Mouse (Mus musculus) lung, postnatal 25 days (tissue): ENCODE results near the gene Olfr1044.

ENCODE experiments used
- DNase-seq: peaks from one replicate; pipeline ENCODE4 v3.0.0; 2022; ENCODE audit warnings: low spot score

Olfr1044 gene

DNA sequence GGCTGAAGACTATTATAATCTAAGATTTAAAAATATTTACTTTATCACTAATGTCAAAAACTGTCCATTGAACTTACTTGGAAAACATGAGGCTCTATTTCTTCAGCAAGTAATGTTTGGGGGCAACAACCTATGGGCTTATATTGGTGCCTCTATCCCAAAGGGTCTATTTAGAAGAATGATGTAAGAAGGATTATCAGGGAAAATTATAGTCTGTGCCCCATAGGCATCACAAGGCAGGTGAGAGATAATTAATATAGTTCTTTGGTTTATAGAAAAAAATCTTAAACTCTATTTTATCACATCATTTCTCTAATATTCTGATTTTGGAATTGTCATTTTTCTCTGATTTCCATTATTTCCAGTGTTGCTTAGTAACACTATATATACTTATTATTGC lies at the start of gene Olfr1044:
Gene Olfr1044 (minus strand): TSS at position 101 of the 400 bp plus-strand sequence.
- no peak for DNase-seq

DNA sequence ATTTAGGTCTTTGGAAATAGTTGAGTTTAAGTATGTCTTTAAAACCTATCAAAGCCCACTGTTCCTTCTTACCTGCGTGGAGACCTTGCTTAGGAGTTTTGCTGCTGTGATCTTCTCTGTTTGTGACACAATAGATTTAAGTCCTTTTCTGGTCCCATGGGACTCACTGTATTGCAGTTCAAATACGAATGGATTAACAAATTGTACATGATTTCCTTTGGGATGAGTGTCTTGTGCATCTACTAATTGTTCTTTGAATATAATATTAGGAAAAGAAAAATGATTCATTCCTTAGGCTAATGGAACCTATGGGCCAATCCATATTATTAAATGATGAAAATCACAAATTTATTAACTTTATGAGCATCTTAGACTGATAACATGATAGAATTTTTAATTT lies 41.6 kb upstream of the Olfr1044 start, which contains the start of gene Olfr1046:
Gene Olfr1046 (minus strand): TSS at position 101 of the 400 bp plus-strand sequence.
- DNase-seq: no peak

DNA sequence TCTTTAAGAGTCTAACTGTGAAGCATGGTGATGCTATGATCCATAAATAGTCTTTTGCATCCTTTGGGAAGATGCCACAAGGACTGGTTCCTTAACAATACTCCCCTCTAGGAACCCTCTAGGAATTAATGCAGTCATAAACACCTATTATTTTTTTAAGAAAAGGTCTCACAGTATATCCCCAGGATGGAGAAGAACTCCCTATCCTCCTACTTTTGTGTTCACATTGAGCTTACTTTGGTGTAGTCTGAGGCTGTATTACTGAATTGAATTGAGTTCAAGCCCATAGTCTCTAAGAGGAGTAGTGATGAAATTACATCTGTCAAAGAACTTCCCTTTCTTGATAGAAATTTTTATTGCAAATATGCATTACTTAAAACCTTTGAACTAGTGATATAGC lies 25.3 kb upstream of the Olfr1044 start, which contains the start of gene Olfr1045:
Gene Olfr1045 (minus strand): TSS at position 101 of the 400 bp plus-strand sequence.
- DNase-seq: no peak

DNA sequence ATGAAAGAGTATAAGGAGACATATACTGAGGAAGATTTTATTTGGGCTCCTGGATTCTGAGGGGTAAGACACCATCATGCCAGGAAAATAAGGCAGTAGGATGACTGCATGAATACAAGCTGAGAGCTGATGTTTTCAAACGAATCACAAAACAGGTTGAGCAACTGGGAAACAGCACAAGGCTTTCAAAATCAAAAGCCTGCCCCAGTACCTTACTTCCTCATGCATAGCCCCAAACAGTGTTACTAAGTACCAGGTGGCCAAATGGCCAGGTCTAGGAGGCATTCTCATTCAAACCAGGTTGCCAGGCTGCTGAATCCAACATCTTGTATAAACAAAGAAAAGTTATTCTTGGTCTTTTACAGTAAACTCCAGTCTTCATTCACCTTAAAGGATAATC lies 18.2 kb upstream of the Olfr1044 start:
- no peak for DNase-seq

DNA sequence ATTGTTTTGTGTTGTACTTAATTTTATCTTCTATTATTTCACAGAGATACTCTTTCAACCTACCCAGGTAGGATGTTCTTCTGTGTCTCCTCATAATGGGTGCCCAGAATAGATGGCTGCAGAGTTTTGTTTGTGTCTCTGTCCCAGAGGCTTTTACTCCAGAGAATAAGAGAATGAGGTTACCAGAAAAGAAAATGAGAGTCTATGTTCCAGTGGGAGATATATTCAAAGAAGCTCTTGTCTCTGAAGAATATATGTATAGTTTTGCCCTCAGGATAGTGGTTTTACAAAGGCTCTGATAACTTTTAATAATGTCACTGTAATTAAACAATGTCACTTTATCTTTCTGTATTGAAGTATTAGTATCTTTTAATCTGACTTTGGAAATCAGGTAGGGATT lies 8.0 kb upstream of the Olfr1044 start, which contains the start of gene Olfr52:
Gene Olfr52 (minus strand): TSS at position 101 of the 400 bp plus-strand sequence.
- DNase-seq: no peak

DNA sequence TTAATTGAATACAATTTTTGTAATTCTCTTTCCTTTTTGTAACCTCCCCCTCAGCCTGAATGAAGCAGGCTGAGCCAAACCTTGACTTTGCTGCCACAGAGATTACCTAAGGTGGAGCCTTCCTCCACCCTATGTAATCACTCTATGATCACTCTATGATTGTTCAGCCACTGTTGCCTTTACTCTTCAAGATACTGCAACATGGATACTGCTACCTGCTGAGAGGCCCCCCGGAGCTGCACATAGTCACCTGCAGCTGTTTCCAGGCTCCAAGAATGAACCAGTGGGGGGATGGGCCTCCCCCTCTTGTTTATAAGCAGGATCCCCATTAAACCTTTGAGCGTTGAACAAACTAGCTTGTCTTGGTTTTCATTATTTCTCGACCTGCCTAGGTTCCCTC lies 2.3 kb upstream of the Olfr1044 start:
- no peak for DNase-seq

DNA sequence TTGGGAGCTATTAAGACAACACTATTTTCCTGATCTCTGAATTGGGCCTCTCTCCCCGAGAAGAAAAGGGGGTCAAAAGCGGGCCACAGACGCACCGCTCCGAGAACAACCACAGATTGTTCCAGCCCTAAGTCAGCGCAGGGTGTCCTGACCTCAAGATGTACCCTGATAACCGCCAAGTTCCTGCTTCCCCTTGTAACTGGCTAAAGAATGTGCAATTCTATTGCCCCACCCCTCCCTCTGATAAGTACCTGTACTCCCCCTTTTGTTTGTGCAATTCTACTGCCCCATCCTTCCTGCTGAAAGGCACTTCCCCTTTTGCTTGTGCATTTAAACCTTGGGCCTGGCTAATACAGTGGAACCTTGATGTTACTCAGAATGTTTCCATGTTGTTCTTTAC lies 2.2 kb downstream of the Olfr1044 start:
- DNase-seq: peak; percentile 1

DNA sequence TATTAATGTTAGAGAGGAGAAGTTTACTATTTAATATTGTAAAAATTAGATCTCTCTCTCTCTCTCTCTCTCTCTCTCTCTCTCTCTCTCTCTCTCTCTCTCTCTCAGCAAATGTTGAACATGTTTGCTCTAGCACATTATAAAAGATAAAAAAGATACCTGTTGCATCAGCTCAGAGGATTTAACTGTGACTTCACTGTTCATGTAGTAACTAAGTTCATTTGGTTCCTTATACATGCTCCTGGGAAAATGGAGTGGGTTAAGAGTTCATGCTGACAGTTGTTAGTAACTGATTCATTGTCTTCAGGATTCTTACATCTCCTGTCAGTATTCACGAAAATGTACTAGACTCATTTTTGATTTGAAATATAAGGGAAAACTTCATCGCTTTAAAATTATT lies 10.2 kb downstream of the Olfr1044 start, which contains the start of gene Olfr1043:
Gene Olfr1043 (minus strand): TSS at position 101 of the 400 bp plus-strand sequence.
- no peak for DNase-seq

DNA sequence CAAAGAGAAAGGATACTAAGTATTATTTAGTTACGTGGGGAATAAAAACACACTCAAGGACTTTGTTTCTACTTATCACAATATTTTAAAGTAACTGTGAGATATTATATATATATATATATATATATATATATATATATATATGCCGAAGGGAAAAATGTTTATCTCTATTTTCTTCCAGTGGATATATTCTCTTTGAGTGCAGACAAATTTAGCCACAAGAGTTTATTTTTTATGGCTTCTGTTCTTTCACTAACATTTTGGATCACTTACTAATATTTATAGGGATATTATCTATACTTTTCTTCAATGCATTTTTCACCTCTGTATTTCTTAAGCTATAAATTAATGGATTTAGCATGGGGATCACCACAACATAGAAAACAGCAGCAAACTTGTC lies 15.9 kb downstream of the Olfr1044 start, which contains the start of gene Olfr1042:
Gene Olfr1042 (minus strand): TSS at position 101 of the 400 bp plus-strand sequence.
- no peak for DNase-seq

DNA sequence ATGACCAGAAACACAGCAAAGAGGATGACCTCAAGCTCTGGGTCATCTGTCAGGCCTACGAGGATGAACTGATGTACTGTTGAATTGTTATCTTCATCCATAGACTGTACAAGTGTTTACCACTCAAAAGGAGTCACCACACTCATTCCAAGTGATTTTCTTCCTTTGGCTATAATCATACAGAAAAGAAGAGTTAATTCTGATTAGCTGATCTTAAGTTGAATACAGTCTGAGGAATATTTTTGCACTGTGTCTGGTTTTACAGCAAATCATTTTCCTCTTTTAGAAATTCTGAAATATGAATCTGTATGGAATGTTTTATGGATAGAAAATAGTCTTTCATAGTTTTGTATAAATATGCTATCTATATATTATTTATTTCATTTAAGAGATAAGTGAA lies 31.0 kb downstream of the Olfr1044 start, which contains the start of gene Olfr1040:
Gene Olfr1040 (minus strand): TSS at position 101 of the 400 bp plus-strand sequence.
- no peak for DNase-seq

DNA sequence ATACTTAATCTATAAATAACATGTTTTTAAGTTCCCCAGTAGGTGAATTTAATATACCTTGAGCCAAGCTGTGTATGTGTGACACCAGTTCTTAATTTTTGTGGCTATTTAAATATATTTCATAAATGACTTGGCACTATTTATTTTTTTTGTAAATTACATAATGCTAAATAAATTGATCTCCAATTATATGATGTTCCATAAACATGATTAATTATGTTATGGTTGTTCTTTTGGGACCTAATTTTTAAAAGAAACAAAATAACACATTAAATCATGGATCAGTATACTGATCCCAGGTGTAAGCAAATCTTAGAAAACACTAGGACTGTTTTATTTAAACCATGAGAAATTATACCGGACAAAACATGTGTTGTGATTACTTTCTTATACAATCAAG lies 41.8 kb downstream of the Olfr1044 start, which contains the start of gene Olfr1039:
Gene Olfr1039 (minus strand): TSS at position 101 of the 400 bp plus-strand sequence.
- no peak for DNase-seq
